Mouse (Mus musculus): ENCODE data around the gene Dnajb6.

The Dnajb6 gene

DNA sequence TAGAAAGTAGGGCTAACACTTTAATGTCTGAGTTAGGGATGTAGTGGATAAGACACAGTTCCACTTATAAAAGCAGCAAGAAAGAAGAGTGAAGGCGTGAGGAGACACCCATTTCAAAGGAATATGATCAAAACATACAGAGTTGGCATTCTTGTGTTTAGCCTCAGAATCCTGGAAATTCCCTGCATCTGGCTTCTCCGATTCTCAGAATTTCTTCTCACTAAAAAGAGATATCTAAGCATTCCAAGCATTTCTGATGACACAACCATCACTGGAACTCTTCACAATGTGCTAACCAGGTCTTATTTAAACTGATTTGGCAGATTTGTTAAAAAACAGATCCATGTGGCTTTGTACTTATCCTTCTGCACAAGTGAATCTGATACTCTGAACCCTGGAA, 112.6 kb downstream of the Dnajb6 start:
- DNase-seq (ENCODE audit: low read depth, low spot score): no peak

DNA sequence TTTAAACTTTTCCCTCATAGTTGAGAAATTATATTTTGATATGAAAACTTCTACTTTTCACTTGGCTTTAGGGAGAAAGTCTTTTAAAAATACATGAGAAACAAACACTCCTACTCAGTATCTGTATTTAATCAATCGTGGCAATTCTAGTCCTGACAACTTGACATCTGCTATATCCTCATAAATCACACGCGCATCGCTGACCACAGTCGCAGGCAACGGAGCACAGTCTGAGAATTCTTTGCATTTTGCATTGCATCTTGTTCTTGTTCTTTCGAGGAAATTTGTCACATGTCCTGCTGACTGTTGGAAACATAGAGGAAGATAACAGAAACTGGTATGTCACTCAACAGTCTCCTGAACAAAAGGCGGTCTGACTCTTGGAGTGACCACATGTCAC, 116.9 kb downstream of the Dnajb6 start:
- no peak for DNase-seq (ENCODE audit: low read depth, low spot score)

GRCm38 (mm10) chr5:29853035-29853434, 117.5 kb downstream of the Dnajb6 start:
- no peak for DNase-seq (ENCODE audit: low read depth, low spot score)

DNA sequence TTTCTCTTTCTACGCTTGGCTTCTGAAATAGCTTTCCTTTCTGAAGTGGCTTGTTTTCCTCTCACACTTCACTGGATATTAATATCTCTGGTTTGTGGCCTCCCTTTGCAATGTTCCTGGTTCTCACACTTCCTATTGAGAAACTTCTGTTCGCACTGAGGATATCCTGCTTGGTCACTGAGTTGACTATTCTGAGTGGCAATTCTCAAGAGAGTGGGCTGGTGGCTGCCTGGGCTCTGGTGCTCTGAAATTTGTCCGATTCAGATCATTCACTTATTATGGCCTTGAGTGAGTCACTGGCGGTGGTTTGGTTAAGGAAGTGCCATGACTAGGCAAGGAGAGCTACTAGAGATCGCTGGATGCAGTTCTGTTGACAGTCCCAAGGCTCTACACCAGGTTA, 118.9 kb downstream of the Dnajb6 start:
- DNase-seq (ENCODE audit: low read depth, low spot score): no peak

- no peak for DNase-seq (ENCODE audit: low read depth, low spot score)
Measured at GRCm38 (mm10) chr5:29854971-29855370, 119.5 kb downstream of the Dnajb6 start.

DNA sequence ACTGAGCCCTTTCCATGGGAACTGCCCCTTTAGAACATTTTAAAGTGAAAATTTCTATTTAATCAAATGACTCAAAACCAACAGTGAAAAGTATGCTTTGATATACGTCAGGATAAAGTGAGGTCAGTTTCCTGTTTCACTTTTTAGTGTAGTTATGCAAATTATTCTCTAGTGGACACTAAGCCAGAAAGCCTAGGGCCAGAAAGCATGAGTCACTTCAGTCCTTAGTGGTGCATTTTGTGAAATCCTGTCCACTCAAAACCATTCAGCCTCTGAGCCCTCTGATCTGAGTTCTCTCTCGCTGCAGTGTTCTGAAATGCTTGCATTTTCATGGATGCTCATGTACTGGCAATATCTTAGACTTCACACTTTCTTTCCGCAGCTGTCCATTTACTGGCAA, 126.0 kb downstream of the Dnajb6 start:
- no peak for DNase-seq (ENCODE audit: low read depth, low spot score)

DNA sequence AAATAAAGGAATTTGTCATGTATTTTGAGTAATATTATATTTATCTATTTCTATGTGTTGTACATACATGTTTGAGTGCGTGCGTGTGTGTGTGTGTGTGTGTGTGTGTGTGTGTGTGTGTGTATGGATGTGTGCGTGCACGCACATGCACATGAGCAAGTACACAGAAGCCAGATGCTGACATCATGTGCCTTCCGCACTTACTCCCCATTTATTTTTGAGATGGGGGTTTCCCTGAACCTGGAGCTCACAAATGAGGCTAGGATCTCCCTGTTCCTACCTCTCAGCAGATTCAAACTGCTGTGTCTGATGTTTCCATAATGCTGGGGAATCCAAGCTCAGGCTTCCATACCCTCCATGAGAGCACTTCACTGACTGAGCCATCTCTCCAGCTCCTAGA, 126.9 kb downstream of the Dnajb6 start:
- DNase-seq (ENCODE audit: low read depth, low spot score): no peak

DNA sequence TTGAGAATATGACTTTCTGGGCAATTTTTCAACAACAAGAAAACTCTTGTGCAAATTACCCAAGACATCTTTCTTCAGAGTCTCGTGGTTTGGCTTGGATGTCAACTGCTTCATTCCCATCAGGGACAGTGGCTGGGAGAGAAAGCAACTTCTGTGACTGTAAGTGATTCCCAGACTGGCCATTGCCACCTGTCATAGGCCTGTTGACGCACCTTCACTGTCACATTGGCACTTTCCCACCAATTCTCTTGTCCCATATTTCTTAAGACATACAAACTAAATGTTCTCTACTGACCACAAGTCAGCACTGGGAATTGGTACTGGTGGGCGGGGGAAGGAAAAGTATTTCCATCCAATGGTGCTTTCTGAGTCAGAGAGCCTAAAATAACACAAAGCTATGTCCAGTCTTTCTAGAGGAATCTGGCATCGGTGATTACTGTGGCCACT, 128.8 kb downstream of the Dnajb6 start:
- no peak for DNase-seq (ENCODE audit: low read depth, low spot score)

GRCm38 (mm10) chr5:29864994-29865393, 129.5 kb downstream of the Dnajb6 start:
- no peak for DNase-seq (ENCODE audit: low read depth, low spot score)

Measured in ES-CJ7 (cell line).